In genomic region chr1:68305813-68306212, GRCm38 (mm10) we compare ENCODE assay signal across 25 mouse cellular contexts.
A peak's percentile ranks its signal among the peaks of the same experiment; 100 is the strongest.
DNase-seq lines count a peak whose midpoint lies in the region; ATAC-seq and TF ChIP-seq lines count a peak whose summit lies in the region.
"Had no signal": no experiment of that assay in that cellular context is flagged by ENCODE, and none has a peak within 500 bp of the region (broad histone marks: within the 10 kb centered on the region; RNA-seq: fewer than 3 reads in every experiment).

No protein-coding gene starts in this region.

- DNase-seq in embryonic facial prominence, embryonic 14.5 days (ENCODE audit: low spot score) = peak; percentile 8
- DNase-seq in embryonic facial prominence, embryonic 10.5 days (ENCODE audit: low spot score) = no peak
- DNase-seq in brain, embryonic 18.5 days (ENCODE audit: low read depth, low spot score) = peak; percentile 39
- peak; percentile 9 for DNase-seq in telencephalon, adult 2 months (ENCODE audit: low read depth, low spot score)
- DNase-seq in gastrocnemius, adult 2 months = no peak
- DNase-seq in kidney, adult 2 months = no peak
- DNase-seq: adrenal gland, adult 8-10 months; adrenal gland, postnatal 25 days; cerebellum, adult 11-12 months; cerebellum, adult 8-10 months; cerebellum, postnatal 10 days; cerebellum, postnatal 36 days; embryo, embryonic 11 days; gastrocnemius, postnatal 25 days; heart, adult 2 months; kidney, adult 8-10 months had no signal

- 66% methylated on average over 4 of the region's 4 CpGs for WGBS in embryonic facial prominence, embryonic 14.5 days
- 85% methylated on average over 4 of the region's 4 CpGs for WGBS in embryonic facial prominence, embryonic 10.5 days
- WGBS in forebrain, embryonic 15.5 days = 55% methylated on average over 4 of the region's 4 CpGs
- WGBS in forebrain, embryonic 12.5 days = 86% methylated on average over 4 of the region's 4 CpGs
- 86% methylated on average over 4 of the region's 4 CpGs for WGBS in kidney, adult 2 months

- intact Hi-C loops in gastrocnemius, adult 2 months (cut with DNase I) = no loop called here

- H3K4me3 ChIP-seq in embryonic facial prominence, embryonic 14.5 days (ENCODE audit: low read depth, low read length) = no peak overlapping the region
- no peak overlapping the region for H3K4me3 ChIP-seq in embryonic facial prominence, embryonic 10.5 days
- no peak overlapping the region for H3K4me3 ChIP-seq in forebrain, embryonic 15.5 days
- H3K4me3 ChIP-seq in forebrain, embryonic 12.5 days (replicated peaks) = no peak overlapping the region
- no peak overlapping the region for H3K4me3 ChIP-seq in gastrocnemius, adult 2 months
- H3K4me3 ChIP-seq in kidney, adult 2 months (ENCODE audit: insufficient read depth, low read depth, low read length) = no peak overlapping the region
- H3K4me3 ChIP-seq: embryonic facial prominence, embryonic 15.5 days; heart, adult 2 months; heart, embryonic 10.5 days; heart, embryonic 13.5 days; hindbrain, embryonic 12.5 days; hindbrain, embryonic 15.5 days had no signal

- H3K9me3 ChIP-seq in embryonic facial prominence, embryonic 14.5 days (ENCODE audit: control insufficient read depth, low read length) = no peaks in the 10 kb centered on the region
- no peaks in the 10 kb centered on the region for H3K9me3 ChIP-seq in embryonic facial prominence, embryonic 10.5 days
- H3K9me3 ChIP-seq in forebrain, embryonic 15.5 days = no peaks in the 10 kb centered on the region
- no peaks in the 10 kb centered on the region for H3K9me3 ChIP-seq in forebrain, embryonic 12.5 days
- H3K9me3 ChIP-seq: embryonic facial prominence, embryonic 15.5 days; heart, embryonic 10.5 days; heart, embryonic 13.5 days; hindbrain, embryonic 12.5 days; hindbrain, embryonic 15.5 days had no signal

- no peak for TF ChIP-seq POLR2A in kidney, adult 2 months (IDR thresholded peaks at IDR 0.05; ENCODE audit: low read depth, low read length)

- H3K27ac ChIP-seq in embryonic facial prominence, embryonic 14.5 days (replicated peaks; ENCODE audit: low read depth, low read length) = no peak overlapping the region
- no peak overlapping the region for H3K27ac ChIP-seq in embryonic facial prominence, embryonic 10.5 days (replicated peaks)
- H3K27ac ChIP-seq in forebrain, embryonic 15.5 days (replicated peaks) = no peak overlapping the region
- H3K27ac ChIP-seq in forebrain, embryonic 12.5 days = no peak overlapping the region
- H3K27ac ChIP-seq in gastrocnemius, adult 2 months = no peak overlapping the region
- no peak overlapping the region for H3K27ac ChIP-seq in kidney, adult 2 months (ENCODE audit: insufficient read depth, low read depth, low read length)
- H3K27ac ChIP-seq: embryonic facial prominence, embryonic 15.5 days; heart, adult 2 months; heart, embryonic 10.5 days; heart, embryonic 13.5 days; hindbrain, embryonic 12.5 days; hindbrain, embryonic 15.5 days had no signal

- H3K9ac ChIP-seq in embryonic facial prominence, embryonic 14.5 days (ENCODE audit: low read depth, low read length) = no peak overlapping the region
- H3K9ac ChIP-seq in forebrain, embryonic 15.5 days (replicated peaks) = no peak overlapping the region
- no peak overlapping the region for H3K9ac ChIP-seq in forebrain, embryonic 12.5 days
- H3K9ac ChIP-seq: embryonic facial prominence, embryonic 15.5 days; heart, embryonic 13.5 days; hindbrain, embryonic 12.5 days; hindbrain, embryonic 15.5 days had no signal

- H3K27me3 ChIP-seq in embryonic facial prominence, embryonic 14.5 days (replicated peaks; ENCODE audit: control insufficient read depth, insufficient read depth, low read length) = no peaks in the 10 kb centered on the region
- no peaks in the 10 kb centered on the region for H3K27me3 ChIP-seq in embryonic facial prominence, embryonic 10.5 days (replicated peaks; ENCODE audit: low read depth, poor library complexity, severe bottlenecking)
- 0 out of 2 replicates have a peak, but pooled peaks cover 4% of the 10 kb centered on the region for H3K27me3 ChIP-seq in forebrain, embryonic 15.5 days
- no peaks in the 10 kb centered on the region for H3K27me3 ChIP-seq in forebrain, embryonic 12.5 days
- no peaks in the 10 kb centered on the region for H3K27me3 ChIP-seq in kidney, adult 2 months (replicated peaks; ENCODE audit: control insufficient read depth, insufficient read depth, low read length)
- H3K27me3 ChIP-seq: embryonic facial prominence, embryonic 15.5 days; heart, embryonic 13.5 days; hindbrain, embryonic 12.5 days; hindbrain, embryonic 15.5 days had no signal

- no peak overlapping the region for H3K4me2 ChIP-seq in embryonic facial prominence, embryonic 14.5 days (ENCODE audit: low read depth, low read length)
- no peak overlapping the region for H3K4me2 ChIP-seq in forebrain, embryonic 15.5 days (replicated peaks)
- no peak overlapping the region for H3K4me2 ChIP-seq in forebrain, embryonic 12.5 days
- H3K4me2 ChIP-seq: embryonic facial prominence, embryonic 15.5 days; heart, embryonic 13.5 days; hindbrain, embryonic 12.5 days; hindbrain, embryonic 15.5 days had no signal

- no peak for TF ChIP-seq CTCF in gastrocnemius, adult 2 months (IDR thresholded peaks at IDR 0.05)
- TF ChIP-seq CTCF in kidney, adult 2 months (conservative IDR thresholded peaks at IDR 0.05; ENCODE audit: insufficient read depth, insufficient read length, low read depth, low read length) = no peak

- no peak for ATAC-seq in embryonic facial prominence, embryonic 14.5 days (ENCODE audit: low read depth)
- peak; percentile 87 for ATAC-seq in forebrain, embryonic 15.5 days (replicated peaks)
- no peak for ATAC-seq in forebrain, embryonic 12.5 days (ENCODE audit: low FRiP score)
- ATAC-seq: activated CD4-positive, CD25-positive, alpha-beta regulatory T cell, adult 4 months; intestine, postnatal 0 days had no signal

- no peaks in the 10 kb centered on the region for H3K4me1 ChIP-seq in embryonic facial prominence, embryonic 14.5 days (ENCODE audit: control insufficient read depth, insufficient read depth, low read length)
- H3K4me1 ChIP-seq in embryonic facial prominence, embryonic 10.5 days = peaks cover 4% of the 10 kb centered on the region; the same call in 1 of the 2 replicates
- no peaks in the 10 kb centered on the region for H3K4me1 ChIP-seq in forebrain, embryonic 15.5 days
- H3K4me1 ChIP-seq in forebrain, embryonic 12.5 days = peaks cover 3% of the 10 kb centered on the region; the same call in 1 of the 2 replicates
- no peaks in the 10 kb centered on the region for H3K4me1 ChIP-seq in kidney, adult 2 months (ENCODE audit: control insufficient read depth, insufficient read depth, low read length)
- H3K4me1 ChIP-seq: embryonic facial prominence, embryonic 15.5 days; hindbrain, embryonic 12.5 days; hindbrain, embryonic 15.5 days had no signal

- no peaks in the 10 kb centered on the region for H3K36me3 ChIP-seq in embryonic facial prominence, embryonic 14.5 days (ENCODE audit: control insufficient read depth, insufficient read depth, low read length)
- no peaks in the 10 kb centered on the region for H3K36me3 ChIP-seq in embryonic facial prominence, embryonic 10.5 days (replicated peaks)
- H3K36me3 ChIP-seq in forebrain, embryonic 15.5 days = no peaks in the 10 kb centered on the region
- H3K36me3 ChIP-seq in forebrain, embryonic 12.5 days (replicated peaks) = no peaks in the 10 kb centered on the region
- H3K36me3 ChIP-seq in kidney, adult 2 months (ENCODE audit: control insufficient read depth, insufficient read depth, low read length) = no peaks in the 10 kb centered on the region
- H3K36me3 ChIP-seq: embryonic facial prominence, embryonic 15.5 days; heart, embryonic 10.5 days; heart, embryonic 13.5 days; hindbrain, embryonic 12.5 days; hindbrain, embryonic 15.5 days had no signal

Comparison
In these comparisons a context has a peak if more than half of its experiments do, and no peak if none do; other contexts are left out.
1. DNase-seq: peak in embryonic facial prominence, embryonic 14.5 days (single experiment), brain, embryonic 18.5 days (single experiment) and telencephalon, adult 2 months (single experiment); none in embryonic facial prominence, embryonic 10.5 days (single experiment), gastrocnemius, adult 2 months (single experiment) and kidney, adult 2 months (single experiment).